Mouse (Mus musculus) heart, embryonic 14.5 days (tissue): ENCODE data around the gene Tmem256. TPM values are rescaled to one million over a fixed set of nuclear protein-coding genes. Genes with fewer than 3 reads are reported as not detected.

Experiments used
- ATAC-seq: fragments of 200-750 bp; cut with Nextera tagmentation; 2 replicates; pipeline ENCODE4 v1.8.0; 2017; ENCODE audit warnings: low read depth, moderate TSS enrichment; ENCODE audit not compliant: insufficient number of reproducible peaks, insufficient read depth, low FRiP score
- H3K27ac ChIP-seq, 2 experiments: fragments of 200-500 bp in 1 of 2; fragments of 300-500 bp in 1 of 2; sonication (generic) in 1 of 2; replicated peaks in 1 of 2; 2 replicates each; pipeline ENCODE4 v1.5.1; 2012 to 2014; ENCODE audit warnings: low read depth in 2 of 2, low read length in 2 of 2, control low read depth in 1 of 2, mild to moderate bottlenecking in 1 of 2, mixed read lengths in 1 of 2; ENCODE audit not compliant: control insufficient read depth in 1 of 2, insufficient read depth in 1 of 2
- H3K27me3 ChIP-seq: fragments of 300-500 bp; sonication (generic); 2 replicates; pipeline ENCODE4 v1.6.1; 2014; ENCODE audit warnings: mild to moderate bottlenecking, low read length, control low read depth; ENCODE audit not compliant: control insufficient read depth, insufficient read depth
- H3K36me3 ChIP-seq: fragments of 300-500 bp; sonication (generic); 2 replicates; pipeline ENCODE4 v1.6.1; 2014; ENCODE audit warnings: mild to moderate bottlenecking, control low read depth, low read length, mixed read lengths; ENCODE audit not compliant: control insufficient read depth, insufficient read depth
- H3K4me1 ChIP-seq, 2 experiments: fragments of 200-500 bp in 1 of 2; fragments of 300-500 bp in 1 of 2; sonication (generic) in 1 of 2; 2 replicates each; pipeline ENCODE4 v1.6.1; 2012 to 2014; ENCODE audit warnings: low read length in 2 of 2, control low read depth in 1 of 2, mixed read lengths in 1 of 2; ENCODE audit not compliant: control insufficient read depth in 2 of 2, insufficient read depth in 2 of 2
- H3K4me2 ChIP-seq: fragments of 300-500 bp; sonication (generic); 2 replicates; pipeline ENCODE4 v1.6.1; 2014; ENCODE audit warnings: mild to moderate bottlenecking, low read length
- H3K4me3 ChIP-seq, 2 experiments: fragments of 200-500 bp in 1 of 2; fragments of 300-500 bp in 1 of 2; sonication (generic) in 1 of 2; 2 replicates each; pipeline ENCODE4 v1.5.1; 2012 to 2014; ENCODE audit warnings: low read length in 2 of 2, mild to moderate bottlenecking in 2 of 2, control low read depth in 1 of 2, low read depth in 1 of 2, moderate library complexity in 1 of 2; ENCODE audit not compliant: control insufficient read depth in 1 of 2, insufficient read depth in 1 of 2
- H3K9ac ChIP-seq: fragments of 300-500 bp; sonication (generic); 2 replicates; pipeline ENCODE4 v1.6.1; 2014; ENCODE audit warnings: mild to moderate bottlenecking, low read length
- H3K9me3 ChIP-seq: fragments of 300-500 bp; sonication (generic); 2 replicates; pipeline ENCODE4 v1.6.1; 2016; ENCODE audit warnings: low read length, control low read depth; ENCODE audit not compliant: control insufficient read depth
- WGBS: fragments of 180-500 bp; shearing (Covaris S2); extraction: QIAGEN DNeasy Blood & Tissue Kit; methylation state at CpG from one replicate; pipeline ENCODE4 v1.1.7; 2014; 5-methylcytosine and 5-hydroxymethylcytosine counted together
- polyA plus RNA-seq: library from polyadenylated mRNA; unstranded; fragments of >200 nt; fragmentation: Nextera tagmentation; extraction: Ambion mirVana; gene quantifications from 2 replicates; pipeline ENCODE4 v1.2.1, GENCODE M21; 2014

Gene Tmem256
- polyA plus RNA-seq, 1 experiment from 2014 or later, result 379 TPM

DNA sequence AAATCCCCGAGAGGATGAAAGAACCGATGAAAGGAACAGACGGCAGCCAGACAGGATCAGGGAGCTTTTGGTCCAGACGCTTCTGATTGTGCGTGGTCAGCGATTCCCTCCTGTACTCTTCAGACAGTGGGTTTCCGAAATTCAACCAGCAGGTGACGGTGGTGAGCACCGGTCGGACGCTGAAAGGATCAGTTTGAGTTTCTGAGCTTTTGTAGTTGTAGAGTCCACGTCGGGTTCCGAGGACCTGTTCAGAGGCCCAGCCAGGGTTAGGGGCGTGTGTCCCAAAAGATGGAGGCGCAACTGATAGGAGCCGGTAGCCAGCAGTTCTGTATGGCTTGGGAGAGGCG is 42.2 kb downstream of the Tmem256 start:
- H3K4me1 ChIP-seq, result peaks cover 25 to 36% of the 10 kb centered on the region in 2 experiments
- peak overlapping the region; percentile 59 to 69 for H3K4me3 ChIP-seq
- H3K27ac ChIP-seq, result peak overlapping the region; percentile 91
- no peaks in the 10 kb centered on the region for H3K36me3 ChIP-seq
- under 1% methylated on average over 18 of the region's 18 CpGs for WGBS
- peak overlapping the region; percentile 86 for H3K4me2 ChIP-seq
- H3K9ac ChIP-seq, result peak overlapping the region; percentile 79
- ATAC-seq, result peak; percentile 54
- H3K27me3 ChIP-seq, result no peaks in the 10 kb centered on the region
- H3K9me3 ChIP-seq, result no peaks in the 10 kb centered on the region

DNA sequence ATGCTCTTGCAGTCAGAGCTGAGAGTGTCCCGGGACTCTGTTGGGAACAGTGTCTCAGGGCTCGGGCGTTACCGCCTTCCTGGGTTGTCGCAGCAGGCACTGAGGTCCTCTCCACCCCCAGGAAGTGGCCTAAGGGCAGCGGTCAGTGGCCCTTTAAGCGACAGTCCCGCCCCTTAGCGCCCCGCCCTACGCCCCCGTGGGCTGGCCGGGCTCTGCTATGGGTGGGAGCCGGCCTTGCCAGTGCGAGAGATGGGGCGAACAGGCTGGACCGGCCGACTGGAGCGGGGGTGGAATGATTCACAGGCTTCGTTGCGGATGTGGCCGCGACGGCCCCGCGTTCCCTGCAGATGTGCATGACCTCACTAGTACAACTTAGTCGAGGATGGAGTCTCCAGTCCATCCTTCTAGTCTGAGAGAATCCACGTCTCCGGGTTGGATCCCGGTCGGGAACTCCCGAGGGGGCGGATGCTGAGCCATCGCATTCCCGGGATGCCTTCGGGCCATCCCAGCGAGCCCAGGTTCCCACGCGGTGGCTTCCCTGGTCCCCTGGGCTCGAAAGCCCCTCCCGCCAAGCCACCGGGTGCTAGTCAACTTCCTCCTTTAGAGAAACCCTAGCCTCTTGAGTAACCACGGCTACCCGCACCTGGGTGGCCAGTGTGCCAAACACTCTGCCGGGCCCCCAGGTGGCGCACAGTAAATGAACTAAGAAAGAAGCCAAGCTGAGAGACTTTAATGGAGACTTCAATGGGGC is 42.7 kb downstream of the Tmem256 start, which contains the start of gene Kctd11:
Kctd11 (minus strand) TSS at position 554 of the 751 bp plus-strand sequence.
- peak; percentile 88 for ATAC-seq
- Histone ChIP-seq H3K9me3 (no peaks in the 10 kb centered on the region), H3K27me3 (no peaks in the 10 kb centered on the region), H3K4me2 (peak within 1 kb of the TSS; percentile 86), H3K4me3 (peak within 1 kb of the TSS; percentile 59 to 69), H3K36me3 (no peaks in the 10 kb centered on the region), H3K27ac (peak within 1 kb of the TSS; percentile 91), H3K4me1 (peaks cover 22 to 36% of the 10 kb centered on the region in 2 experiments), H3K9ac (peak within 1 kb of the TSS; percentile 79)
- WGBS, result under 1% methylated on average over 46 of the region's 46 CpGs

DNA sequence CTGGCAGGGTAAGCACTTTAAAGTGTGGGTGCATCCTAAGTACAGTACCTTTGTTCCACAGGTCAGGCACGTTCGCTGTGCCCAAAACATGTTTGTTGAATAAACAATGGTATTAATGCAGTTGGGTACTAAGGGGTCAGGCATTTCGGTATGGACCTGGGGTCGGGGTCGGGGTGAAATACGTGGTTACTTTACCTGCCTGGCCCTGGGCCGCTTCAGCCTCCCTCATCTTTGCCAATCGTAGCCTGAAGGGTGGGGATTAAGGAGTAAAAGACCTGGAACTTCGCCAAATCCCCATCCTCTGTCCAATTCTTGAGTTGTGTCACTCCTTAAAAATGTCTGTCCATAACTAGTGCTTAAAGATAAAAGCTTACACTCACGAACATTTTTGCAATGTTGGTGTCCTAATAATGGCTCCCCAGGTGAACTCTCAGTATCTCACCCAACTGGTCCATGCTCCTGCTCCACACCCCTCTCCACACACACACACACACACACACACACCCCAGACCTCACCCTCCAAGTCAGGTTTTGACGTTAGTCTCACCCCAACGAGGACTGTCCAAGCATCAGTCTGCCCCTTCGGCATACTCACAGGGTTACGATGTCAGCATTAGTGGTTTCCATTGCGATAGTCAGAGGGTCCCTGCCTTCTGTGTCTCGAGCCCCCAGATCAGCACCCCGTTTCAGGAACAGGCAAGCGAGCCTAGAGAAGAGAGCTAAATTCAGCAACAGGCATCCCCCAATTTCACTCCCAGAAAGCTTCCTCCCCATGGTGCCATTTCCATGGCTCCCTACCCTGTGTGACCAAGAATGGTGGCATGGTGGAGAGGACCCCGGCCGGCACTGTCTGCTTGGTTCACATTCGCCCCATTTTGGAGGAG is 43.7 kb downstream of the Tmem256 start:
- H3K4me3 ChIP-seq, result peak overlapping the region; percentile 59 to 69
- no peaks in the 10 kb centered on the region for H3K36me3 ChIP-seq
- H3K9ac ChIP-seq, result peak overlapping the region; percentile 79
- WGBS, result 57% methylated on average over 21 of the region's 21 CpGs
- peak overlapping the region; percentile 91 for H3K27ac ChIP-seq
- ATAC-seq, result no peak
- peak overlapping the region; percentile 86 for H3K4me2 ChIP-seq
- H3K9me3 ChIP-seq, result no peaks in the 10 kb centered on the region
- H3K27me3 ChIP-seq, result no peaks in the 10 kb centered on the region
- peaks cover 22 to 31% of the 10 kb centered on the region in 2 experiments for H3K4me1 ChIP-seq

DNA sequence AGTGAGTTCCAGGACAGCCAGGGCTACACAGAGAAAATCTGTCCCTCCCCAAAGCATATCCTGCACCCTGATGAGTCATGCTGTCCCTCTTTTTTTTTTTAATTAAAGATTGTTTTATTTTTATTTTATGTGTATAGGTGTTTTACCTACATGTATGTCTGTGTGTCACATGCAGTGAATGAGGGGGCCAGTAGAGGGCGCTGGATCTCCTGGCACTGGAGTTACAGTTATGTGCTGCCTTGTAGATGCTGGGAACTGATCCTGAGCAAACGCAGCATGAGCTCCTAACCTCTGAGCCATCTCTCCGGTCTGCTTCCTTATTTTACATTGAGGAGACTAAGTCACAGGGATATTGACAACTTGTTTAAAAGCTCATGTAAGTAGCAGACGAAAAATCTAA is 44.8 kb downstream of the Tmem256 start:
- Histone ChIP-seq H3K4me2 (no peak overlapping the region), H3K27me3 (no peaks in the 10 kb centered on the region), H3K27ac (no peak overlapping the region), H3K4me1 (peaks cover 22 to 26% of the 10 kb centered on the region in 2 experiments), H3K9me3 (no peaks in the 10 kb centered on the region), H3K36me3 (no peaks in the 10 kb centered on the region), H3K4me3 (no peak overlapping the region), H3K9ac (no peak overlapping the region)
- 63% methylated on average over 4 of the region's 4 CpGs for WGBS
- ATAC-seq, result no peak

DNA sequence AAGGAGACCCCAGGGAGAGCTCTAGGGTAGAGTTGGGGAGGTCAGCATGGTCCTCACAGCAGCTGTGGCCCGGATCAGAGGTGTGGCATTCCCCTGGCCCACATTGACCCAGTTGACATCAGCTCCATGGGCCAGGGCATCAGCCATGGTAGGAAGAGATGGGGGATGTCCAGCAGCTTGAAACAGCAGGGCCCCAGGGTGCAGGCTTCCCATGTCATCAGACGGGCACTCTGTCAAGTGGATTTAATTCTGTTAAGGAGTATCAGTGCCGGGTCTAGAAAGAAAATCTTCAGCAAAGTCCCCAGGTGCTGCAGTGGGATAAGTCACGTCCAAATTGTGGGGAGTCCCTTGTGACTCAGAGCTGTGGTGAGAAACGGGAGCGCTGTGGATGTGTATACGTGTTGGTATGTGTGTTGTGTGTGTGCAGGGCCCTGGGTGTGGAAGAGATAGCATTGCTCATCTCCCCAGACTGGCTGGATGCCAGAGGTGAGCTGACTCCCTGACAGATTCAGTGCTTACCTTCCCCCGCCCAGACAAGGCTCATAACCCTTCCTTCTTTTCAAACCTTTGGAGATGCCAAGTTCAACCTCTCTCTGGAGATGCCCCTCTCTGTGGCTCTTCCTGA is 45.3 kb downstream of the Tmem256 start:
- ATAC-seq, result no peak
- Histone ChIP-seq H3K36me3 (no peaks in the 10 kb centered on the region), H3K27me3 (no peaks in the 10 kb centered on the region), H3K4me2 (no peak overlapping the region), H3K9ac (no peak overlapping the region), H3K9me3 (no peaks in the 10 kb centered on the region), H3K4me1 (peaks cover 22 to 26% of the 10 kb centered on the region in 2 experiments), H3K4me3 (no peak overlapping the region), H3K27ac (peak overlapping the region in 1 of 2 experiments; percentile 53; a peak in 1 of 4 replicates)
- 85% methylated on average over 8 of the region's 8 CpGs for WGBS

DNA sequence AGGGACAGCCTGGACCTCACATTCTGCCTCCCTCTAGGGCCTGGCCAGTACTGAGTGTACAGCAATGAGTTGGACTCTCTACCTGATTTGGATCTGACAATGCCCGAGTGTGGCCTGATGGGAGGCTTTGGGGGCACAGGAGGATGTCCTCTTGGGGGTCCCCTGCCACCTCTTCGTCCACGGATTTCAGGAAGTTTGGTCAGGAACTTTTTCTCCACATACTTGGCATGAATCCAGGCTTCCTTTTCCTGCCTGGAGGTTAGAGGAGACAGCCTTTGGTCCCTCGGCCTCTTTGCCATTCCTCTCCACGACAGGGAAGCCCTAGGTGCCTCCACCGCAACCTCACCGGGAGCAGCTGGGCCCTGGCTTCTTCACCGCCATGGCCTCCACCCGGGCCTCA is 45.9 kb downstream of the Tmem256 start:
- Histone ChIP-seq H3K4me1 (peaks cover 21 to 22% of the 10 kb centered on the region in 2 experiments), H3K36me3 (no peaks in the 10 kb centered on the region), H3K4me2 (0 out of 2 replicates have a peak overlapping the region, but pooled peaks have one; percentile 3), H3K4me3 (no peak overlapping the region), H3K27ac (peak overlapping the region; percentile 12 to 53; a peak in 1 of 4 replicates), H3K9me3 (no peaks in the 10 kb centered on the region), H3K27me3 (no peaks in the 10 kb centered on the region), H3K9ac (no peak overlapping the region)
- no peak for ATAC-seq
- 54% methylated on average over 9 of the region's 9 CpGs for WGBS

DNA sequence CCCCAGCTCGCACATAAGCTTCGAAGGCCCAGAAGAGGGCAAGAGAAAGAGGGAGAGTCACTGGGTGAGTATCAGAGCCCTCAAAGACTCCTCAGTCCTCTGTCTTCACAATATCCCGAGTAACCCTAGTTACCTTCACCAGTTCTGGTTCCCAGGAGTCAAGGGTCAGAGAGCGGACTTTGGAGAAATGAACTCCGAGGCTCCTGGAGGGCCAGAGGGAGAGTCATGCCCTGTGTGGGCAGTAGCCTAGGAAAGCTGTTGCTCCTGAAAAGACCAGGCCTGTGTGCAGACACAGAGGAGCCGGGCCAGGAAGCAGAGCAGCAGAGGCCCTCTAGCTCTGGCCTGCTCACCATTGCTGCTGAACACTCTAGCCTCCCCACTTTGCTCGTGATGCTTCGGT is 46.3 kb downstream of the Tmem256 start:
- H3K9ac ChIP-seq, result no peak overlapping the region
- no peaks in the 10 kb centered on the region for H3K36me3 ChIP-seq

More for the DNA sequence above, 46.3 kb downstream of the Tmem256 start:
- Histone ChIP-seq H3K27ac (0 out of 4 replicates have a peak overlapping the region, but pooled peaks of 1 of the 2 experiments have one; percentile 12), H3K27me3 (no peaks in the 10 kb centered on the region), H3K4me1 (peaks cover 18% of the 10 kb centered on the region in 2 experiments), H3K4me2 (0 out of 2 replicates have a peak overlapping the region, but pooled peaks have one; percentile 3), H3K9me3 (no peaks in the 10 kb centered on the region), H3K4me3 (no peak overlapping the region)
- no peak for ATAC-seq
- 76% methylated on average over 8 of the region's 8 CpGs for WGBS
